Mouse (Mus musculus) lung, adult 2 months (tissue): ENCODE measurements around the gene Aldh1b1.

Experiments used
- CTCF ChIP-seq: fragments of 200-500 bp; IDR thresholded peaks from 2 replicates; pipeline ENCODE4 v1.5.1; 2011; ENCODE audit warnings: mild to moderate bottlenecking, low read length, control low read depth; ENCODE audit not compliant: insufficient read depth
- POLR2A ChIP-seq: fragments of 200-500 bp; IDR thresholded peaks from 2 replicates; pipeline ENCODE4 v1.6.1; 2011; ENCODE audit warnings: low read depth, mild to moderate bottlenecking, control low read depth, low read length, borderline replicate concordance; ENCODE audit errors: extremely low read depth

DNA sequence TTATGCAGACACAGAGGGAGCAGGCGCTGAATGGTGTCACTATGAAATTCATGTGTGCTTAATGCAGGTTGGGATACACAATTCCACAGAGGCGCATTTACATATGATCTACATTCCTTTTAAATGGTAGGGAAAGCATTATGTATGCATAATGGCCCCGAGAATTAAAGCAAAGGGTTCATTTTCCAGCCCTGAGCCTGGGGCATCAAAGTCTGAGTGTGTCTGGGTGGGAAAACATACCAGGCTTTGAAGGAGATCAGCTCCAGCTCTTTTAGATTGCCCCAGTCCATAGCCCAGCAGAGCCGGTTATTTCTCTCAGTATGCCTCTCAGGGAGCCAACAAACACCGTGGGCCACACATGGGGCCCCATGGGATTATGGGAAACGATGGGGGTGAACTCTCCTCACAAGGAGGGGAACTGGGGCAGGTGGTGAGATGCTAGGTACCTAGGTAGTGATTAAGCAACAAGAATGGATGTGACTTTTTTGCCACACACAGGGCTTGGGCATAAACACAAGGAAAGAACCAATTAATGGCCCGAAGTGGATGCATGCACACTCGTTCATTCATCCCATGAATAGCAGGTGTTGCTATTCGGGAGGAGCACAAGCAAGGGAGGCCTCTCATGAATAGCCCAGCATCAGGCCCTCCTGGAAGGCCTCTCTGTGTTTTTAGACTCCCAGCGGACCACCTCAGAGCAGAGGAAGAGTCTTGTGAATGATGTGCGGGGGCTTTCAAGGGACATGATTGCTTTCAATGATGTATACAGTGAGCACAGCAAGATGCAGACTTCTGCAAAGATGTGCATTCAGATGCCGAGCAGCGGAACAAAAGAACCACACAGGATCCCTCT is 31.3 kb downstream of the Aldh1b1 start:
- TF ChIP-seq CTCF (no peak), POLR2A (no peak)
